Mouse (Mus musculus): ENCODE measurements at regions not wholly inside any gene's neighbourhood (a gene's known extent, or its start where the extent isn't known, plus 50 kb on each side); places are given as distances from the start of the nearest gene placed in this dataset.

DNA sequence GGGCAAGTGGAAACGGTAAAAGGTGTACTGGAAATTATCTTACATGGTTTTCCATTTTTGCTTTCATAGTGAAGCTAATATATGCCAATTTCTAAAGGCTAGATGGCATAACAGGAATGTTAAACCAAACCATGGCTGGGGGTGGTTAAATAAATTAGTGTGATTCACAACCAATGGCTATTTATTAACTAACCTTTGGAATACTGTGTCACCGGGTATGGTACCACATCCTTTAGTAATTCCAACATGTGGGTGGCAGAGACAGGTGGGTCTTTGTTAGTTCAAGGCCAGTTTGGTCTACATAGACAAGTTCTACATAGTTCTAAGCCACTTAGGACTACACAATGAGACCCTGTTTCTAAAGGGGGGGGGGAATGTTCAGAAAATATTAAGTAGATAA lies 179.8 kb upstream of the Plxnc1 start:
- in situ Hi-C loops (cut with MboI, MseI) = no loop called here

DNA sequence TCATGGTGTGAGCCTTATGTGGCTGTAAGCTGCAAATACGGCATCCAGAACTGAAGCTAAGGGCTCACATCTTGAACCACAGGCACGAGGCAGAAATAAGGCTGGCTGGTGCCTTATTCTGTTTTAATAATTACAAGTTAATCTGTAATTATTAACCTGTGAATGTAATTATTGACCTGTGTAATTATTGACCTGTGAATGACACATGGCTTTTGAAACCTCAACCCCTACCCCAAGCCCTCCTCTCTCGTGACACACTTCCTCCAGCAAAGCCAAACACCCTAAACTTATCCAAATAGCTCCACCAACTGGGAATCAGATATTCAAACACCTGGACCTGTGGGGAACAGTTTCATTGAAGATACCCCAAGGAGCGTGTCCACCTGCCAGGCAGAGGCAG lies 175.4 kb upstream of the Plxnc1 start:
- in situ Hi-C loops (cut with MboI, MseI) = no loop called here

DNA sequence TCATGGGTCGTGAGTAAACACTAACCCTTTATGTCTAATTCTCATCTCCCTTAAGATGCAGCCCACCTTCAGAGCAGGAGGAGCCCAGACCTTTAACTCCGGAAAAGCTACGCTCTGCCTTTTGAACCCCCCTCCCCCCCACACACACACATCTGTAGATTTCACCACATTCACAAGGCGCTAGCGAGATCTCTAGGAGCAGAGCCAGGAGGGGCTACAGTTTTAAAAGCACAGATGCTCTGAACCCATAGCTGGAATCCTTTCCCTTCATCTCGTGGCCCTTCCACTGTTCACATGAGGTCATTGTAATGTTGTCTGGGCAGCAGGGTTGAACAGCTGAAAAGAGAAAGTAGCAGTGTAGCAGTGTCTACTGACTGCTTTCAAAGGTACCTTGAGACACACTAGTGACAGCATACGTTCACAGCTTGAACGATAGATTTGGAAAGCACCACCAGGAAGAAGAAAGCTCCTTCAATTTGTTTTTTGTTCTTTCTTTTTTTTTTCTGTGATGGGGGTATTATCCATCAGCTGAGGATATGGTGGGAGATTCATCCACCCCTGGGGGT lies 174.2 kb upstream of the Plxnc1 start:
- in situ Hi-C loops (cut with MboI, MseI) = no loop called here

DNA sequence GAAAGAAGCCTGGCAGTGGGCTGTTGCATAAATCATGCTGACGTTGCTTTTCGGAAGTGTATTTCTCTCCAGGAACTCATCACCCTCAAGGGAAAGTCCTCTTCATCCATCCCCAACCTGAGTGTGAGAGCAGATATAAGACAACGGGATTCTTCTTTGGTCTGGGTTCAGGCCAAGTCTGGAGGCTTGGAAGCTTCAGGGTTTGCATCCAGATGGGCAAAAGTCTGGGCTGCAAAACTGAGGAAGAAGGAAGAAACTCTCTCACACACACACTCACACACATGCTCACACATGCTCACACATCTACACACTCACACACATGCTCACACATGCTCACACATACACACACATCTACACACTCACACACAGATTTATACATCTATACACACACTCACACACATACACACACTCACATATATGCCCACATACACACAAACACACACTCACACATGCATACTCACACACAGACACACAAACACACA lies 173.1 kb upstream of the Plxnc1 start:
- in situ Hi-C loops (cut with MboI, MseI) = no loop called here

DNA sequence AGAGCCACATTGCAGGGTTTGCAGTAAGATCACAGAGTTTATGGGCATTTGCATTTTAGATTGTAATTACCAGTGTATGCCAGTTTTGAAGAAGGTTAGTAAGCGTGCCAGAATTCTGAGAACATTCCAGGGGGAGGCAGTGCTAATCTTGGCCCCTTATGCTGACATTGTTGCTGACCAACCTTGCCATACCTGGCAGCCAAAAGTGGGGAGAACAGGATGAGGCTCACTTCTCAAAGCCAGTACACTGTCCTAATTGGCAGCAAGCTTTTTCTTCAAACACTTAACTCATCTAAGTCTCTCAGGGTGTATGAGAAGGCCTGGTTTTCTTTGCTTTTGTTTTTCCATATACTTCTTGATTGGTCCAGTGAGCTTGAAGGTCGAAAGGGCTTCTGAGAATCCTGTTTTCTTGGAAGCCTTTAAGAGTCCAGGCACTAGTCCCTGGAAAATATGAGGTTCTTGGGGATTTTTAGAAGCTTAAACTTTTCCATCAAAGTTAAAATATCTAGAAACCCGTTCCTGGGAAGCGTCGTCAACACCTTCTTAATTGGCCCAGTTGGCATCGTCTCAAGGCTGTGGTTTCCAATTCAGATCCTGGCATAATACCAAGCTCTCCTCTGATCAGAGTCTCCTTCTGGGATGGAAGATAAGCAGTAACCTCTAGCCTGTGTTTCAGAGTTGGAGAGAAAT lies 172.6 kb upstream of the Plxnc1 start:
- in situ Hi-C loops (cut with MboI, MseI) = no loop called here

DNA sequence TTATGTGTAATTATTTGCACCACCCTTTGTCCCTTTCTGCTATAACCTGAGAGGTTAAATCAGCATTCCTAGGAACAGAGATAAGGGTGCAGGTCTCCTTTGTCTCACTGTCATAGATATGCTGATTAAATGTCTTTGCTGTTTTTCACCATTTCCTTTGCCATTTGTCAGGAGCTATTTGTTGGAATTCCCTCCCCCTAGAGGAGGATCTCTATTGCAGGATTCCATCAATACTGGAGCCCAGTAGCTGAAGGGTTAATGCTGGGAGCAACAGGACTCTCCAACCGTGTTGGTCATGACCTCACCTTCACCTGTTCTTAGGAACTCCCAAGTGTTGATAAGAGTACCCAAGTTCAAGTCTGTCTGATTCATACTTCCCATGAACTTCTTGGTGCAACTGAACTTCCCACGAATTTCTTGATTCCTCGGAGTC lies 172.0 kb upstream of the Plxnc1 start:
- in situ Hi-C loops (cut with MboI, MseI) = no loop called here

DNA sequence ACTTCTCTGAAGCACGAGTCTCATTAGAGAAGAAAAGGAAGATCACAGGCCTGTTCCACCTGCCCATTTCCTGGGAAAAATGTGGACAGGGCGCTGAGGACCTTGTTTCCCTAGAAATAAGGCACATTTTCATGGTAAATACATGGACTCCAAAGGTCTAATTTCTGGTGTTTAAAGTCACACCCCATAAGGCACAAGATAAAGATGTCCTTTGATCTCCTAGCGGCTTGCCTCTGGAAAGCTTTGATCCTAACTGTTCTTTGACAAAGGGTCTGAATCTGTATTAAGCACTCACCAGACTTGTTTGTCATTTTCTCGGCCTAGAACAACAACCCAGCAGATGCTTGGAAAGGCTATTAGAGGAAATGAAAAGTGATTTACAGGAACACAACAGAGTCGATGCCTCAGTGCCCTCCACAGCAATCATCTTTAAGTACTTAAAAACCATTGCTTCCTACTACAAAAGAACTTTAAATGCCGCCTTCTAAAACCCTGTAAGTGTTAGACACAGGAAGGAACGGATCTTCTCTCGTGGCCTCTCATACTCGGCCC lies 168.3 kb upstream of the Plxnc1 start:
- in situ Hi-C loops (cut with MboI, MseI) = no loop called here

DNA sequence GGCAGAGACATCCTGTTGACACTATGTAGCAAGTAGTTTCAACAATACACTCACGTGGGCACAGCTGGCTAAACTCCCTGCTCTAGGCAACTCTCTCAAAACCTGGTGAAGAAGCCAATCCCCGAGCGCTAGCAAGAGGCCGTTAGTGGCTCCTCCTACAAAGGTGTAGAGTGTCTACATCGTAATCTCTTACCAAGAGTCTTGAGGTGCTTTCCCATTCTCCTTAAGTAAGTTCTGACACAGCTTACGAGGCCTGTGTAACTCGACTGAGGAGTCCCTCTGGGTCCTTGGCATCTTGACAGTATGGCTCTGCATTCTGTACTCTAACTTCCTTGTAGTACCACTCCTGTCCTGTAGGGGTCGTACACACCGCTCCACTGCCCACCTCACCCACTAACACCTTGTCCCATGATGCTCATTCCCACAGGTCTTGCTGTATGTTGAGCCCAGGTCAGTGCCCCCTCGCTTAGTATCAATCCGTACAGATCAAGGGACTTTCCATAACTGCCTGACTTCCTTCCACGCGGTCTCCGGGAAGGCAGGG lies 167.7 kb upstream of the Plxnc1 start:
- in situ Hi-C loops (cut with MboI, MseI) = no loop called here

DNA sequence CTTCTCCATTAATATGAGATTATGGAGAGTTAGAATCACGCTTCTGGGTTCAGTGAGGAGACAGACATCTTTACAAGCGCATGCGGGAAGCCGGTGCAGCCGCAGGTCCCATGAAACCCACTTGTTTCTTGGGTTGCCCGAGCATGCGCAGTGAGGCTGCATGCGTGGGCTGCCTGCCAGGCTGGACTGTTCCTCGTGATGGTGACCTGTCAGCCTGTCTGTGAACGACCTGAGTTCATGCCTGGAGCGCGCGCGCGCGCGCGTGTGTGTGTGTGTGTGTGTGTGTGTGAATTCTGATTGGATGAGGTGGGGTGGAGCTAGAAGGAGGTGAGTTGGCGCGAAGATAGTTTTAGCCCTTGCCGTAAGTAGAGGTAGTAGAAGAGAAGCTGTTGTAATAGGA lies 166.2 kb upstream of the Plxnc1 start:
- in situ Hi-C loops (cut with MboI, MseI) = no loop called here

DNA sequence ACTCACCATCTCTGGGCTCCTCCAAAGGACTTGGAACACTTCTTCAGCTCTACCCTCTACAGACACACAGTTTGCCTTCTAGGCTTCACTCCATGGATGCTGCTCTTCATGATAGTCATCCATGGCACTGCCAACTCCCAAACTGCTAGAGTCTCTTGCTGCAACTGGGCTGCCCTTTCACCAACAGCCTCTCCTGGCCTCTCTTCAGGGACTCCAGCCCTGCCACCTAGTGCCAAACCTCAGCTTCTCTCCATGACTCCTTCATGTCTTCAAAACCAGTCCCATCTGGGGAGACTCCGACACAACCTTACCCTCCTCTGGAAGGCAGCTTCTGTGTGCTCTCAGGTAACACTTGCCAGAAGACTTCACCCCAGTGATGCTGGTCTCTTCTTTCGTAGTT lies 164.9 kb upstream of the Plxnc1 start:
- in situ Hi-C loops (cut with MboI, MseI) = no loop called here

DNA sequence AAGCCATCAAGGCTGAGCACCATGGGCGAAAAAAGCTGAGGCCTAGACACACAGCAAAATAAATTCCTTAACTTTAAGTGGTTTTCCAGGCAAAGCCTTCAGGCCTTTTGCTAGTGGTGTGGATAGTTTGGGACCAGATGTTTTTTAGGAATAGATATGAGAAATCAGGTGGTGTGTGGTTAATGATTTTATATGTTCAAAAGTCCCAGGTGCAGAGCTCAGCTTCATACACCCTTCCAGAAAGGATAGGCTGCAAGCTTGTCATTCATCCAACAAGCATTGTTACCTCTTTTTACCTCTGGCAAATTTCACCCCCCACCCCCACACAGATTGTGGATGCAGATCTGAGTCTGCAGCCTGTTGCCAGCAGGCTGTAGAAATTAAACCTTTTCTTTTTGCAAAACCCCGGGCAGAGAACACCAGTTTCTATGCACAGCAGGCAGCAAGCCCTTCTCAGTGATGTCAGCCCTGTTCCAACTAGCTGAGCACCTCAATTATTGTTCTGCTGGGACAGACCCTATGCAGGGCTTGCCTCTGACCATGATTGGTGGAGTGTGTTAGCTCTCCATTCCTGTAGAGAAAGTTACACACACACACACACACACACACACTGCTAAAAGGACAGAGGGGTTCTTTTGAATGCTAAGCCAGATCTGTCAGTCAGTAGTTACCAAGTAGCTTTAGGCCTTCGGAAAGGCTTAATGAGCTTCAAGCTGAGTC lies 163.1 kb upstream of the Plxnc1 start:
- in situ Hi-C loops (cut with MboI, MseI) = no loop called here

DNA sequence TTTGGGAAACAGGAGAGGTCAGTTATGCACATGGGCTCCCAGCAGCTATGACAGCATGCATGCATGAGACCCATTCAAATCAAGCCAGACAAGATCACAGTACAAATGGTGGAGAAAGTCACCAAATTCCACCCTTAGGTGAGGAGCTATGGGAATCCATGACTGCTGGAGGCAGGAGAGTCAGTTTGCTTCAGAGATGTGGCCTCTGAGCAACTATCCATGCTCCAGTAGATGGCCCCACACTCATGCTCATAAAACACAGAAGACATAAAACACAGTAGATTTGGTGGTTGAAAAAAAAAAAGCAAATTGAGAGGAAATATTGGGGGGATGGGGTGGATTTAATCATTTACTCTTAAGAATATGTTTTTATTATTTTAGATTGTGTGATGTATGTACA lies 159.2 kb upstream of the Plxnc1 start:
- in situ Hi-C loops (cut with MboI, MseI) = no loop called here

DNA sequence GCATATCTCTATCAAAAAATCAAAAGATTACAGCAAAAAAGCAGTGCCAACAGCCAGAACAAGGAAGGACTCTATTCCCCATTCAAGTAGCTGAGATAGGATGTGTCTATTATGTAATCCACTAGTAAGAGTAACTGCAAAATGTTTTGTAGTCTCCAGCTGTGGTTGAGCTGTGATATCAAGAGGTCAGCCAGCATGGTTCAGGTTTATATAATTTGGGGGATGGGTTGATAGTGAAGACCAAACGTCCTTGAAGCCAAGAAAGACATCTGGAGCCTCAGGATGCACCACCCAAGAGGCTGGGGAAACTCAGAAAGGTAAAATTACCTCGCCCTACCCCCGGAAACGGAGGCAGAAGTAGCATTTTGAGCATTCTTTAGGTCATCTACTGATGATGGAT lies 158.3 kb upstream of the Plxnc1 start:
- in situ Hi-C loops (cut with MboI, MseI) = no loop called here

DNA sequence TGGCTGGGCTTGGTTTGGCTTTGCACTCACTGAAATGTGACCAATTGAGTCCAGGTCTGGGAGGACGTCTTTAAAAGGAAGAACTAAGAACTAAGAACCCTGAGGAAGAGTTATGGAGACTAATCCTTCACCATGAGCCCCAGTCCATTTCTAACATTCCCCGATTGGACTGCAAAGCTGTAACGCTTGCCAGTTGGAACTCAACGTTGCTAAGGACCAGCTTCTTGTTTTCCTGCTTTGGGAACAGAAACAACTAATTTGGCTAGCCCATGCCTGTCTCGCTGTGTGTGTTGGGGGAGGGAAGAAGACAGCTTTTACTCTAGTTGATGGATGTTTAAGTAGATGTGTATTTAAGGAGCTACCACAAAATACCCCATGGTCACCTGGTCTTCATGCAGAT lies 155.3 kb upstream of the Plxnc1 start:
- in situ Hi-C loops (cut with MboI, MseI) = loop anchor here in 1 of 2 experiments (10.0 kb wide), 1 partner anchor 365 kb away; no protein-coding TSS in a partner anchor

DNA sequence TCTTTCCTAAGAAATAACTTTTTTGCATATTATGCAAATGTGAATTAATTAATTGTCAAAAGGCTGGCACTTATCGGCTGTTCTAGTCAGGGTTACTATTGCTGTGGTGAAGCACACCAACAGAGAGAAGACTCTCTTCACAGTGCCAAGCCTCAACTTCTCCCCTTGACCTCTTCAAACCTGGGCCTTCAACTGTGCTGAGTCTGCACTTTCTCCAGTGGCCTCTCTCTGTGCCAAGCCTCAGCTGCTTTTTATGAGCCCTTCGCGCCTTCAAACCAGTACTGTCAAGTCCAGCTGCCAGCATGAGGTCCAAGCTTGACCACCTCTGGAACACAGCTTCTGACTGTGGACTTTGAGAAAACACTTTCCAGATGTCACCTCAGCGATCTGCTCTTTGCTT lies 151.2 kb upstream of the Plxnc1 start:
- in situ Hi-C loops (cut with MboI, MseI) = loop anchor here in 1 of 2 experiments (10.0 kb wide), 1 partner anchor 369 kb away; no protein-coding TSS in a partner anchor

DNA sequence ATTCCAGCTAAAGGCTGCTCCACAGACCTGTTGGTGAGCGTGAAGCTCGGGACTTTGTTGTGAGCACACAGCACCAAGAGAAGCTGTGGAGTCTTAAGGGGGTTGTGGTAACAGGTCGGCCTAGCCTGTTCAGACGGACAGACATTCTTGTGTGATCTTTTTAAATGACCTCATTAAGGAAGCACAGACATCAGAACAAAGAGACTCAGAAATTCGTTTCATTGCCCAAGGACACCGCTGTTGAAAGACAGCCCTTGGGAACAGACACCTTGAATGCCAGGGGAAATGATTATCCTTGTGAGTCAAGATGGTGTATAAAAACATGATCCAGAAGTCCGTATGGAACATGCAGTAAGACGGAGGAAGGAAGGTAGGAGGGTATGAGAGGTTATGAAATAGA lies 150.1 kb upstream of the Plxnc1 start:
- in situ Hi-C loops (cut with MboI, MseI) = loop anchor here in 1 of 2 experiments (10.0 kb wide), 1 partner anchor 370 kb away; no protein-coding TSS in a partner anchor

DNA sequence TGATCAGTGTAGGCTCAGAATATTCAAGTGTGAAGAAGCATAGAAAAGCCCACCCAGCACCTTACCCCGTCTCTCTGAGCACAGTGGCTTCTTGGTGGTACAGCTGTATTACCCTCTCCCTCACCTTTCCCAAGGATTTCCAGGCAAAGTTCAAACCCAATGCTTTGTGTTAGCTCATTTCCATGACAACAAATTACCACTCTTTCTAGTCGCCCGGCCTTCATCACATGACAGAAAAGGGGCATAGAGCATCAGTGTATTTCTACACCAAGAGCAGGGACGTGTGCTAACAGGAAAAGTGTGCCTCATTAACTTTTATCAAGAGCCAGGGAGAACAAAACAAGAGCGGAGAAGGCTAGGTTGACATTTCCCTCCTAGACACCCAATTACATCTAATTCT lies 148.6 kb upstream of the Plxnc1 start:
- in situ Hi-C loops (cut with MboI, MseI) = loop anchor here in 1 of 2 experiments (10.0 kb wide), 1 partner anchor 372 kb away; no protein-coding TSS in a partner anchor

DNA sequence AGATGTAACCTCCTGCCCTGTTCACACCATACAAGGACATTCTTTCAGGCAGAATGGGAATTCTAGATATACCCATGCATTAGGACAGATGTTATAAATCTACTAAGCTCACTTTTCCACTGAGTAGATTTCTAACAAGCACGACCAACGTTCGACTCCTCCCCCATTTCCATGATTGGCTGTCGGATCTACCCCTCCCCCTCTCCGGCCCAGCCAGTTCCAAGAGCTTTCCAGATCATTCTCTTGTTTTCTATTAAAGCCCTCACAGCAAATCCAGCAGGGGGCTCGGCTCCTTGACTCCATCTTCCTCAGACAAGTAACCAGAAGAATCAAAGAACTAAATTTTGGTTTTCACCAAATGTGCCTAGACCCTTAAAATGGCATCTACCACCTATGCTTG lies 146.5 kb upstream of the Plxnc1 start:
- in situ Hi-C loops (cut with MboI, MseI) = loop anchor here in 1 of 2 experiments (10.0 kb wide), 1 partner anchor 374 kb away; no protein-coding TSS in a partner anchor

DNA sequence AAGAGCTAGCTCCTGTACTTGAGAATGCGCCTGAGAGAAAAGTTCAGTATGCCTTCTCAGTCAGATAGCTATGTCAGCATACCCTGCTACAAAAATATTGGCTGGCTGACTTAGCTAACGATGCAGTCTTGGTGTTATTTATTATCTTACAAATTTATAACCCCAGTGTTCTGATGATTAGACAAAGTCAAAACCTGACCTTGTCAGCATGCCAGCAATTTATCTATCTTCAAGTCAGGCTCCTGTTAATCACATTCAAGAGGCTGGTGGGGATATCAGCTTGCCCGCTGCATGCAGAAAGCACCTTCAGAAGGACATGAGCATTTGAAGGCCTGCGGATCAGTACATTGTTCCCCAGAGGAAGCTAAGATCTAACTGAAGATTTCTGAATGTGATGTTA lies 146.0 kb upstream of the Plxnc1 start:
- in situ Hi-C loops (cut with MboI, MseI) = loop anchor here in 1 of 2 experiments (10.0 kb wide), 1 partner anchor 374 kb away; no protein-coding TSS in a partner anchor

DNA sequence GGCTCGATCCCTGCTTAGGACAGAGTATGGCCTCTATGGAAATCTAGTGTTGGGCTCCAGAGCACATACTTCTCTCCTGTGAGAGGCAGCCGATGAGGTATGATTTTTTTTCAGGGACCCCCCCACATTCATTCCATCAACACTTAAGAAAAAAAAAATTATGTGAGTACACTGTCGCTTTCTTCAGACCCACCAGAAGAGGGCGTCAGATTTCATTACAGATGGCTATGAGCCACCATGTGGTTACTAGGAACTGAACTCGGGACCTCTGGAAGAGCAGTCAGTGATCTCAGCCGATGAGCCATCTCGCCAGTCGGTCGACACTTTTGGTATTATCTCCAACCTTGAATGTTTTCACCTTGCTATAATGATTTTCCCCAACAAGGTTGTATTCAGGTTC lies 145.4 kb upstream of the Plxnc1 start:
- in situ Hi-C loops (cut with MboI, MseI) = loop anchor here in 1 of 2 experiments (10.0 kb wide), 1 partner anchor 375 kb away; no protein-coding TSS in a partner anchor

DNA sequence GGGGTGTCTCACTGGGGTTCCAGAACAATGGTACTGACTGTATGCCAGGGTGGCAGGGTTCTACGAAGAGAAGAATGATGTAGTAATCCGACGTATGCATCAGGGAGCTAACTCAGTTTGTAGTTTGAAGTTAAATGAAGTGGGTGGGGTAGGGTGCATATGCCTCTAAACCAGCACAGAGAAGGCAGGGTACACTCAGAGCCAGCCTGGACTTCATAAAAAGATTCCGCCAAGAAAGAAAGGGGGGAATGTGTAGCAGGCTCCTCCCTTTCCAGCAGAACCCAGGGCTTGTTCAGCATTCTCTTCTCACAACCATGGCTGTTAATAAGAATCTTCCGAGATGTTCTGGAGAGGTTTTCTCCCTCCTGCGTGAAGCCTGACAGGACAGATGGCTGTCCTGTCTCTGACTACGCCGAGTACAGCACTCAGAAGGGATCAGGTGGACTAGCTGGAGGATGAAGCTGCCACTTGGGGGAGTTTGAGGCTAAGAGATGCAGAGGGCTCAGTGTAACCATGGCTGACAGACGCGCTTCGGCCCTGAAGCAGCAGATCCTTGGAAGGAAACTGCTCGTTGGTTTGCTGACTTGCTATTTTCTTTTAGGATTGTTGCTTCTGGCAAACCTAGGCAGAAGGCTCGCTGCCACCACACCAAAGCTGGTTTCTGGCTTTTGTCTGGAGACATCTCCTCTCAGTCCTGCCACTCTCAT lies 143.4 kb upstream of the Plxnc1 start:
- in situ Hi-C loops (cut with MboI, MseI) = no loop called here
